Mouse (Mus musculus): Measurements from ENCODE around the gene Efnb3. TPM values are rescaled to one million over a fixed set of nuclear protein-coding genes. Genes with fewer than 3 reads are reported as not detected.

The Efnb3 gene
- total RNA-seq, 2 experiments from 2014 or later = 0.74 to 0.76 TPM

DNA sequence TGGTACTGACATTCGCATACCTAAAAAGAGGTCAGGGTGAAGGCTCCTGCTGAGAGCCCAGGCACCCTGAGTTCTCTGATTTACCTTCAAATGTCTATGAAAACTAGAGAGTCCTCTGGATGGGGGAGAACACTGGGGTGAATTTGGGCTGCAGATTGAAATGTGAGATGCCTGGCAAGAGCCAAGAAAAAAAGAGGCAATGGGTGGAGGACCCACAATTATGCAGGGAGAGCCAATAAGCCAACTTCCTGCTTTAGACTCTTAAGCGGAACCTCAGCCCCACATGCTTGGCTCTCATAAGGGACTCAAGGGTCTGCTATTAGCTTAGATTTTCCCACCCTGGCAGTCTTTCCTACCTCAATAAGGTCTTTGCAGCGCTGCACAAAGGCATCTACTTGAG, 43.3 kb downstream of the Efnb3 start:
- DNase-seq (ENCODE audit: low spot score in 2 of 2) = no peak

DNA sequence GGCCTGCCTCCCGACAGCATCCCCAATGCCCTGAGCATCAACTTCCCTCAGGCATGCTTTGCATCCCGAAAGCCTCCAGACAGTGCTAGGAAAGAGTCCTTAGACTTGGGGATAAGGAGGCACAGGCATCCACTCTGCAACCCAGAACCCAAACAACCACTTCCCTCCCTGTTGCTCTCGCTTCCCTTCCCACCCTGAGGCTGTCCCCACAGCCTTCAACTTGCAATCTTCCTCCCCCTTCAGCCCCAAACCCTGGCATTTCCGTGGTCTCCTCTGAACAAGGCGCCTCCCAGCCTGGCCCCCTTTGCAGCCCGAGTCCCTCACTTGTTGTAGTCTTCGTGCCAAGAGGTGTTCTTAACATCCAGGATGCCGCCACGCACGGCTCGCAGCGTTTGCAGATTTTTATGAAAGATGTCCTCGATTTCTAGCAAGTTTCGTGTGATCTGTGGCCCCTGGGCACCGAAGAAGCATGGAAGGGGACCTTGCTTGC, 43.8 kb downstream of the Efnb3 start:
- no peak for DNase-seq (ENCODE audit: low spot score in 2 of 2)

- peak; percentile 38 to 56 for DNase-seq (ENCODE audit: low spot score in 2 of 2)
Measured at GRCm38 (mm10) chr11:69513840-69514239, 46.2 kb downstream of the Efnb3 start.

DNA sequence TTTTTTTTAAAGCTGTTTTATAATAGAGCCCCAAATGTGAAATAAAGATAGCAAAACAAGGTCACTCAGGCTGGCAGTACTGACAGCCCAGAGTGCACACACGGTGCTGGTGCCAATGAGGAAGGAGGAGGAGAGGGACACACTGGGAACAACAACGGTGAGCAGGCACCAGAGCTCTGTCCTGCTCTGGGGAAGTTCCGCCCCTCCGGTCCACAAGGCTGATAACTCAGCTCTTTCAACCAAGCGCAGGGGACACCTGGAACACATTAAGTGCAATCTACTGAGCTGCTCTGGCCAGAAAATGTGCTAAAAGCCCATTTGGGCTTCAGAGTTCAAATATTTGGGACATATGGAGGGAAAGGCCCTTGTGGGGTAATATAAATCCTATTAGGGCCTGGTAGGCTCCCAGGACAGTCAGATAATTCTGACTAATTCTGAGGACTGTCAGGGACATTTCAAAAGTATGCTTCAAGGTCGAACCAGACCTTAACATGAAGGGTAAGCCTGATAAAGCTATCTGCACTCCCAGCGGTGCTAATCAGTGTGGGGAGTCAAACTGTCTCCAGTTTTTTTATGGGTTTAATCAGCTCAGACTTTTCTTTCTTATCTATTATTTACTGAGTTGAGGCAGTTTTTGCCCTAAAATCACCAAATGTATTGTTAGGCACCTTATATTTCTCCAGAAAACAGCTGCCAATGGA, 49.1 kb downstream of the Efnb3 start:
- DNase-seq (ENCODE audit: low spot score in 2 of 2) = no peak

Small RNA genes within 50 kb of the gene (microRNA-seq; reads per million reads assigned to microRNA genes)
- gene Gm27493 (ENCODE audit: borderline number of aligned reads in 2 of 2) = 0 reads per million in 2 experiments

Other genes starting within 250 kb of the Efnb3 start
- 1 to 10 TPM; 3.6 to 4.1 TPM for gene Cntrob, start 236.4 kb downstream of the Efnb3 start, total RNA-seq (2021)
- gene Trappc1, start 236.2 kb downstream of the Efnb3 start, total RNA-seq (2021) = 10 to 100 TPM; 57.8 to 60.1 TPM
- gene Kcnab3, start 233.9 kb downstream of the Efnb3 start, total RNA-seq (2021) = 1 to 10 TPM; 6.8 to 8.8 TPM
- 1 to 10 TPM; 5.2 to 5.5 TPM for gene Rnf227, start 219.7 kb downstream of the Efnb3 start, total RNA-seq (2021)
- gene Chd3, start 190.8 kb downstream of the Efnb3 start, total RNA-seq (2021) = 100 to 1,000 TPM in 1 of 2 experiments, 10 to 100 TPM in 1; 87.6 to 109 TPM
- gene Naa38, start 164.7 kb downstream of the Efnb3 start, total RNA-seq (2021) = 100 to 1,000 TPM; 139 to 162 TPM
- gene Cyb5d1, start 164.6 kb downstream of the Efnb3 start, total RNA-seq (2021) = 10 to 100 TPM; 41.3 to 50.2 TPM
- 1 to 10 TPM; 7.9 to 8.8 TPM for gene Tmem88, start 162.0 kb downstream of the Efnb3 start, total RNA-seq (2021)
- 10 to 100 TPM; 32.7 to 34.8 TPM for gene Kdm6b, start 146.5 kb downstream of the Efnb3 start, total RNA-seq (2021)
- under 1 TPM; 0.13 TPM for gene Dnah2, start 11.1 kb downstream of the Efnb3 start, total RNA-seq (2021)
- gene Wrap53, start 20.1 kb upstream of the Efnb3 start, total RNA-seq (2021) = 10 to 100 TPM in 1 of 2 experiments, 1 to 10 TPM in 1; 9.6 to 10.9 TPM
- gene Trp53, start 20.2 kb upstream of the Efnb3 start, total RNA-seq (2021) = 10 to 100 TPM; 48.4 to 53.4 TPM
- gene Atp1b2, start 45.7 kb upstream of the Efnb3 start, total RNA-seq (2021) = 10 to 100 TPM; 32.8 to 39.8 TPM
- gene Shbg, start 57.7 kb upstream of the Efnb3 start, total RNA-seq (2021) = not detected
- 1 to 10 TPM; 5.9 to 6.5 TPM for gene Sat2, start 61.8 kb upstream of the Efnb3 start, total RNA-seq (2021)
- 10 to 100 TPM; 83.5 to 90.2 TPM for gene Fxr2, start 72.8 kb upstream of the Efnb3 start, total RNA-seq (2021)
- not detected for gene Sox15, start 95.1 kb upstream of the Efnb3 start, total RNA-seq (2021)
- gene Mpdu1, start 102.4 kb upstream of the Efnb3 start, total RNA-seq (2021) = 100 to 1,000 TPM in 1 of 2 experiments, 10 to 100 TPM in 1; 95.7 to 117 TPM
- gene Cd68, start 105.9 kb upstream of the Efnb3 start, total RNA-seq (2021) = 10 to 100 TPM; 20.5 to 36.7 TPM
- 100 to 1,000 TPM; 584 to 655 TPM for gene Eif4a1, start 112.2 kb upstream of the Efnb3 start, total RNA-seq (2021)
- 10 to 100 TPM; 69.0 to 79.8 TPM for gene Senp3, start 121.9 kb upstream of the Efnb3 start, total RNA-seq (2021)
- 1 to 10 TPM; 2.8 to 5.3 TPM for gene Tnfsf13, start 125.6 kb upstream of the Efnb3 start, total RNA-seq (2021)
- 10 to 100 TPM; 23.7 to 26.2 TPM for gene Tnfsf12, start 135.6 kb upstream of the Efnb3 start, total RNA-seq (2021)
- gene Tnfsfm13, start 135.9 kb upstream of the Efnb3 start, total RNA-seq (2021) = 1 to 10 TPM; 3.6 to 4.9 TPM
- gene Polr2a, start 198.4 kb upstream of the Efnb3 start, total RNA-seq (2021) = 10 to 100 TPM; 55.4 to 79.7 TPM
- not detected for gene Slc35g3, start 201.8 kb upstream of the Efnb3 start, total RNA-seq (2021)
- gene Zbtb4, start 205.7 kb upstream of the Efnb3 start, total RNA-seq (2021) = 10 to 100 TPM; 48.2 to 71.4 TPM
- 1 to 10 TPM; 1.3 to 3.9 TPM for gene Chrnb1, start 235.7 kb upstream of the Efnb3 start, total RNA-seq (2021)
- gene Fgf11, start 241.7 kb upstream of the Efnb3 start, total RNA-seq (2021) = 10 to 100 TPM in 1 of 2 experiments, 1 to 10 TPM in 1; 3.0 to 13.0 TPM
- under 1 TPM; 0.36 to 0.51 TPM for gene Tmem102, start 245.4 kb upstream of the Efnb3 start, total RNA-seq (2021)

Data from adrenal gland, adult 18-20 months (tissue).